Mouse (Mus musculus) sigmoid colon, adult 10 weeks (tissue): ENCODE results near the gene Csn1s1. TPM values are rescaled to one million over a fixed set of nuclear protein-coding genes. Genes with fewer than 3 reads are reported as not detected.

Experiments used
- polyA plus RNA-seq: library from polyadenylated mRNA; stranded (reverse); fragments of 350-450 nt; fragmentation: Illumina TruSeq; extraction: RNeasy Lipid Tissue Mini Kit (QIAGEN cat#74804); gene quantifications from one replicate; pipeline ENCODE4 v1.2.3, GENCODE M21; 2014; ENCODE audit warnings: low read depth, low replicate concordance

Csn1s1 gene
- polyA plus RNA-seq, result not detected

DNA sequence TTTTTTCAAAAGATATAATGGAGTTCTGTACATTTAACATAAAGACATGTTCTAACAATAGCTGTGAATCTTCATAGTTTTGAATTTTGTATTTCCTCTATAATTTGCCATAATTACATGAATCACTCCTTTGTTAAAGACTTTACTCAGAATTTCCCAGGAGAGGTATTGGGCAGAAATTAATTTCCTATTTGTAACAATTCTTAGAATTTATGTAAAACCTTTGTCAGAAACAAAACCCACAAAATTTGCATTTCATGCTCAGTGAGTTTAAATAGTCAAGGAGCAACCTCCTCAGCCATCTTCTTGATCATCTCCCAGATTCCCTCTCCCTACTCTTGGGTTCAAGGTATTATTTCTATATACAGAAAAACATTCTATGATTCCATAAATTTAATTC, at the start of gene Csn1s1:
Gene Csn1s1 (plus strand): TSS at position 301 of the 400 bp plus-strand sequence.

GRCm38 (mm10) chr5:87699530-87699929, 33.5 kb downstream of the Csn1s1 start, which contains the start of gene Csn2:
TSS of gene Csn2 (minus strand) at chr5:87699630.

Other genes with a start within 250 kb of the Csn1s1 start
- not detected for gene Ugt2b38, start 242.0 kb upstream of the Csn1s1 start, polyA plus RNA-seq
- not detected for gene Ugt2a2, start 183.9 kb upstream of the Csn1s1 start, polyA plus RNA-seq
- gene Gm43638, start 179.4 kb upstream of the Csn1s1 start, polyA plus RNA-seq, result not detected
- gene Ugt2a1, start 175.3 kb upstream of the Csn1s1 start, polyA plus RNA-seq, result 0.16 TPM
- 1,525 TPM for gene Sult1b1, start 128.0 kb upstream of the Csn1s1 start, polyA plus RNA-seq
- 1,435 TPM for gene Sult1d1, start 97.2 kb upstream of the Csn1s1 start, polyA plus RNA-seq
- gene Sult1e1, start 74.6 kb upstream of the Csn1s1 start, polyA plus RNA-seq, result not detected
- gene Csn2, start 33.4 kb downstream of the Csn1s1 start, polyA plus RNA-seq, result not detected
- gene Csn1s2a, start 108.4 kb downstream of the Csn1s1 start, polyA plus RNA-seq, result not detected
- not detected for gene Csn1s2b, start 141.9 kb downstream of the Csn1s1 start, polyA plus RNA-seq
- gene Prr27, start 159.5 kb downstream of the Csn1s1 start, polyA plus RNA-seq, result not detected
- not detected for gene Odam, start 218.8 kb downstream of the Csn1s1 start, polyA plus RNA-seq